Mouse (Mus musculus): ENCODE measurements around the gene Sept11. TPM values are rescaled to one million over a fixed set of nuclear protein-coding genes. Genes with fewer than 3 reads are reported as not detected.

The Sept11 gene
- 8.8 and 9.2 TPM in 2 replicates for polyA plus RNA-seq (2012; rRNA removed; ENCODE audit: low replicate concordance)

GRCm38 (mm10) chr5:93092857-93093622 lies at the start of gene Sept11:
Gene Sept11, plus strand, starts transcription at chr5:93093437.

GRCm38 (mm10) chr5:93044584-93045370 lies 48.5 kb upstream of the Sept11 start, which contains the start of gene Sowahb:
Gene Sowahb, minus strand, starts transcription at chr5:93045022.

GRCm38 (mm10) chr5:93206109-93207005 lies 113.1 kb downstream of the Sept11 start, which contains the start of the genes Ccni and 2010109A12Rik:
Gene Ccni, minus strand, starts transcription at chr5:93206495.
Gene 2010109A12Rik, plus strand, starts transcription at chr5:93206518.

Other genes starting within 250 kb of the Sept11 start
- gene Sowahb, start 48.4 kb upstream of the Sept11 start, polyA plus RNA-seq (2012; rRNA removed; ENCODE audit: low replicate concordance), result 13.1 and 22.1 TPM in 2 replicates
- 65.5 and 213 TPM in 2 replicates for gene Ccni, start 113.1 kb downstream of the Sept11 start, polyA plus RNA-seq (2012; rRNA removed; ENCODE audit: low replicate concordance)
- not detected in 2 replicates for gene 2010109A12Rik, start 113.1 kb downstream of the Sept11 start, polyA plus RNA-seq (2012; rRNA removed; ENCODE audit: low replicate concordance)
- gene Ccng2, start 173.8 kb downstream of the Sept11 start, polyA plus RNA-seq (2012; rRNA removed; ENCODE audit: low replicate concordance), result 66.8 and 246 TPM in 2 replicates

Measured in duodenum, adult 2 months (tissue).